Mouse (Mus musculus) megakaryocyte, embryonic 14.5 days (primary cell): Measurements from ENCODE around the gene Pole3.

Experiments
- FLI1 ChIP-seq: IDR thresholded peaks from 2 replicates; pipeline ENCODE4 v1.6.1; 2012; ENCODE audit warnings: low read length, inconsistent platforms, mixed read lengths
- GATA1 ChIP-seq: IDR thresholded peaks from 3 replicates; pipeline ENCODE4 v1.6.1; 2012; ENCODE audit warnings: mixed read lengths, low read length, inconsistent platforms, borderline replicate concordance

DNA sequence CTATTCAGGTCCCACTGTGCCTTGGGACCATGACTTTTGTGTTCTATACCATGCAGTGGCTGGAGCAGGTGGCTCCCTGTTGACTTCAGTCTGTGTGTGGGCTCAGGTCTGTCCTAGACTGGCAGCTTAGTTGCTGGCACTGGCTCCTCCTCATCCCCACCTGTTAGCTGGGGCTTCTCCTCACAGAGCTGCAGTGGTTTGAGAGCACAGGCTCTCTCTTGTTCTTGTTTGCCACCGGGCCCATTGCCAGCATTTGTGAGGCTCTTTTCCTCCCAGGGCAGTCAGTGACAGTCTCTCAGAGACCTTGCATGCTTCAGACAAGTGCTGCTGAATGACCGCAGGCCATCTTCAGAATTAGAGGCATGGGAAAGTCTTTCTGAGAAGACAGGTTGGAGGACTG, 32.2 kb downstream of the Pole3 start:
- no peak for TF ChIP-seq GATA1
- TF ChIP-seq FLI1: no peak
